Mouse (Mus musculus): ENCODE results near the gene Tmem163. TPM values are rescaled to one million over a fixed set of nuclear protein-coding genes. Genes with fewer than 3 reads are reported as not detected.

Gene Tmem163
- polyA plus RNA-seq, 1 experiment from 2014 or later = 0.21 TPM

GRCm38 (mm10) chr1:127586156-127586555, 93.2 kb downstream of the Tmem163 start:
- no peak for ATAC-seq (ENCODE audit: low read depth)
- 62% methylated on average over 1 of the region's 1 CpGs for WGBS (ENCODE audit: insufficient replicate concordance)
- H3K9ac ChIP-seq (ENCODE audit: low read depth, low read length) = no peak overlapping the region
- H3K4me3 ChIP-seq (ENCODE audit: low read depth, low read length) = no peak overlapping the region
- no peaks in the 10 kb centered on the region for H3K9me3 ChIP-seq (replicated peaks; ENCODE audit: control insufficient read depth, low read length)
- no peaks in the 10 kb centered on the region for H3K4me1 ChIP-seq (ENCODE audit: control insufficient read depth, low read depth, low read length)
- H3K27ac ChIP-seq (ENCODE audit: low read length) = no peak overlapping the region
- no peak overlapping the region for H3K4me2 ChIP-seq (ENCODE audit: low read depth, low read length)
- H3K36me3 ChIP-seq (ENCODE audit: control insufficient read depth, insufficient read depth) = no peaks in the 10 kb centered on the region
- H3K27me3 ChIP-seq (ENCODE audit: control insufficient read depth, insufficient read depth, low read depth, low read length) = no peaks in the 10 kb centered on the region

GRCm38 (mm10) chr1:127577981-127578380, 101.4 kb downstream of the Tmem163 start:
- H3K4me3 ChIP-seq (ENCODE audit: low read depth, low read length) = no peak overlapping the region
- no peak overlapping the region for H3K9ac ChIP-seq (ENCODE audit: low read depth, low read length)
- H3K9me3 ChIP-seq (replicated peaks; ENCODE audit: control insufficient read depth, low read length) = no peaks in the 10 kb centered on the region
- WGBS (ENCODE audit: insufficient replicate concordance) = 52% methylated on average over 5 of the region's 5 CpGs
- no peaks in the 10 kb centered on the region for H3K4me1 ChIP-seq (ENCODE audit: control insufficient read depth, low read depth, low read length)
- no peaks in the 10 kb centered on the region for H3K36me3 ChIP-seq (ENCODE audit: control insufficient read depth, insufficient read depth)
- H3K27ac ChIP-seq (ENCODE audit: low read length) = no peak overlapping the region
- ATAC-seq (ENCODE audit: low read depth) = no peak
- H3K4me2 ChIP-seq (ENCODE audit: low read depth, low read length) = no peak overlapping the region
- no peaks in the 10 kb centered on the region for H3K27me3 ChIP-seq (ENCODE audit: control insufficient read depth, insufficient read depth, low read depth, low read length)

DNA sequence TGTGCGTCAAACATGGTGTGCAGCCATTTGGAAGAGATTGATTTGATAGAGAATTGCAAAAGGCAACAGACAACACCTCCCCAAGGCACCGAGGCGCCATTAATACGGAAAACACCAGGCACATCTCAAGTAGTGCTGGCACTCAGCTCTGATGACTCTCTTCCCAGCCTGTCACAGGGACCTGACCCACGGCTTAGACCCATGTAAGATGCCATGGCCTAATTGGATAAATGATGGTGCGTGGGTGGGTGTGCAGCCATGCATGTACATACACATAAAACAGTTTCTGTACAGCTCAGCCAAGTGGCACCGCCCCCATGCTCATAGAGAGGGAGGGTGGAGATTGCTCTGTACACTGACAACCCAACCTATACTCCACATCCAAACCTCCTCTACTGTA, 102.3 kb downstream of the Tmem163 start:
- WGBS (ENCODE audit: insufficient replicate concordance) = 68% methylated on average over 7 of the region's 7 CpGs
- no peak overlapping the region for H3K27ac ChIP-seq (ENCODE audit: low read length)
- no peaks in the 10 kb centered on the region for H3K4me1 ChIP-seq (ENCODE audit: control insufficient read depth, low read depth, low read length)

GRCm38 (mm10) chr1:127576563-127576962, 102.8 kb downstream of the Tmem163 start:
- no peaks in the 10 kb centered on the region for H3K9me3 ChIP-seq (replicated peaks; ENCODE audit: control insufficient read depth, low read length)
- no peak overlapping the region for H3K4me2 ChIP-seq (ENCODE audit: low read depth, low read length)
- H3K4me1 ChIP-seq (ENCODE audit: control insufficient read depth, low read depth, low read length) = no peaks in the 10 kb centered on the region
- H3K27me3 ChIP-seq (ENCODE audit: control insufficient read depth, insufficient read depth, low read depth, low read length) = no peaks in the 10 kb centered on the region
- WGBS (ENCODE audit: insufficient replicate concordance) = 49% methylated on average over 8 of the region's 8 CpGs
- no peaks in the 10 kb centered on the region for H3K36me3 ChIP-seq (ENCODE audit: control insufficient read depth, insufficient read depth)
- no peak overlapping the region for H3K27ac ChIP-seq (ENCODE audit: low read length)
- no peak for ATAC-seq (ENCODE audit: low read depth)
- no peak overlapping the region for H3K4me3 ChIP-seq (ENCODE audit: low read depth, low read length)
- no peak overlapping the region for H3K9ac ChIP-seq (ENCODE audit: low read depth, low read length)

More for the DNA sequence above, 102.3 kb downstream of the Tmem163 start:
- H3K9ac ChIP-seq (ENCODE audit: low read depth, low read length) = no peak overlapping the region
- no peaks in the 10 kb centered on the region for H3K9me3 ChIP-seq (replicated peaks; ENCODE audit: control insufficient read depth, low read length)
- no peaks in the 10 kb centered on the region for H3K36me3 ChIP-seq (ENCODE audit: control insufficient read depth, insufficient read depth)
- H3K4me3 ChIP-seq (ENCODE audit: low read depth, low read length) = no peak overlapping the region
- H3K4me2 ChIP-seq (ENCODE audit: low read depth, low read length) = no peak overlapping the region
- no peaks in the 10 kb centered on the region for H3K27me3 ChIP-seq (ENCODE audit: control insufficient read depth, insufficient read depth, low read depth, low read length)
- ATAC-seq (ENCODE audit: low read depth) = no peak

- Histone ChIP-seq H3K27ac (ENCODE audit: low read length) (no peak overlapping the region), H3K4me1 (ENCODE audit: control insufficient read depth, low read depth, low read length) (no peaks in the 10 kb centered on the region), H3K4me2 (ENCODE audit: low read depth, low read length) (no peak overlapping the region), H3K36me3 (ENCODE audit: control insufficient read depth, insufficient read depth) (no peaks in the 10 kb centered on the region), H3K4me3 (ENCODE audit: low read depth, low read length) (no peak overlapping the region), H3K9ac (ENCODE audit: low read depth, low read length) (no peak overlapping the region), H3K9me3 (replicated peaks; ENCODE audit: control insufficient read depth, low read length) (no peaks in the 10 kb centered on the region), H3K27me3 (ENCODE audit: control insufficient read depth, insufficient read depth, low read depth, low read length) (no peaks in the 10 kb centered on the region)
- 47% methylated on average over 3 of the region's 3 CpGs for WGBS (ENCODE audit: insufficient replicate concordance)
- no peak for ATAC-seq (ENCODE audit: low read depth)
Observed at GRCm38 (mm10) chr1:127576143-127576542, 103.2 kb downstream of the Tmem163 start.

DNA sequence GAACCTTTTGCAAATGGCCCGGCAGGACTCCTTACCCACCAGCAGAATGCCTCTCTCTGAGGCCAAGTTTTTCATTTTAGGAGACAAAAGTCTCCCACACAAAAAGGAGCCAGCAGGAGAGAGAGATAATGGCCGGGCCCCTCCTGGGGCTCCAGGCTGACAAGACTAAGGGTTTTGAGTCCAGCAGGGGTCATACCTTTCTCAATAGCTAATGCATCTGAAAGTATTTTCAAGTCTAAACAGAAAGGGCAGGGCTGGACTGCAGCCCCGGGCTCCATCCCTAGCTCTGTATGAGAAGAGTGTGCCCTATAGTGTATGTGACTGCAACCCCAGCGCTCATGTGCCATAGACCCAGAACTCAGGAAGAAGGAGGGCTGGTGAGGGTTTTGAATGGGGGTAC, 103.7 kb downstream of the Tmem163 start:
- no peaks in the 10 kb centered on the region for H3K27me3 ChIP-seq (ENCODE audit: control insufficient read depth, insufficient read depth, low read depth, low read length)
- no peaks in the 10 kb centered on the region for H3K4me1 ChIP-seq (ENCODE audit: control insufficient read depth, low read depth, low read length)
- no peaks in the 10 kb centered on the region for H3K9me3 ChIP-seq (replicated peaks; ENCODE audit: control insufficient read depth, low read length)
- H3K4me2 ChIP-seq (ENCODE audit: low read depth, low read length) = no peak overlapping the region
- 53% methylated on average over 4 of the region's 4 CpGs for WGBS (ENCODE audit: insufficient replicate concordance)
- no peak overlapping the region for H3K27ac ChIP-seq (ENCODE audit: low read length)
- H3K9ac ChIP-seq (ENCODE audit: low read depth, low read length) = no peak overlapping the region
- no peak overlapping the region for H3K4me3 ChIP-seq (ENCODE audit: low read depth, low read length)
- no peaks in the 10 kb centered on the region for H3K36me3 ChIP-seq (ENCODE audit: control insufficient read depth, insufficient read depth)
- no peak for ATAC-seq (ENCODE audit: low read depth)

- H3K4me3 ChIP-seq (ENCODE audit: low read depth, low read length) = no peak overlapping the region
- H3K9me3 ChIP-seq (replicated peaks; ENCODE audit: control insufficient read depth, low read length) = no peaks in the 10 kb centered on the region
- no peak for ATAC-seq (ENCODE audit: low read depth)
- H3K36me3 ChIP-seq (ENCODE audit: control insufficient read depth, insufficient read depth) = no peaks in the 10 kb centered on the region
- H3K27ac ChIP-seq (ENCODE audit: low read length) = no peak overlapping the region
- H3K27me3 ChIP-seq (ENCODE audit: control insufficient read depth, insufficient read depth, low read depth, low read length) = no peaks in the 10 kb centered on the region
- H3K9ac ChIP-seq (ENCODE audit: low read depth, low read length) = no peak overlapping the region
- H3K4me1 ChIP-seq (ENCODE audit: control insufficient read depth, low read depth, low read length) = no peaks in the 10 kb centered on the region
- WGBS (ENCODE audit: insufficient replicate concordance) = 64% methylated on average over 3 of the region's 3 CpGs
- H3K4me2 ChIP-seq (ENCODE audit: low read depth, low read length) = no peak overlapping the region
Observed at GRCm38 (mm10) chr1:127573186-127573585, 106.2 kb downstream of the Tmem163 start.

GRCm38 (mm10) chr1:127568641-127569040, 110.7 kb downstream of the Tmem163 start:
- no peaks in the 10 kb centered on the region for H3K36me3 ChIP-seq (ENCODE audit: control insufficient read depth, insufficient read depth)
- WGBS (ENCODE audit: insufficient replicate concordance) = 57% methylated on average over 3 of the region's 3 CpGs
- no peak for ATAC-seq (ENCODE audit: low read depth)
- no peaks in the 10 kb centered on the region for H3K4me1 ChIP-seq (ENCODE audit: control insufficient read depth, low read depth, low read length)
- no peak overlapping the region for H3K4me3 ChIP-seq (ENCODE audit: low read depth, low read length)
- no peaks in the 10 kb centered on the region for H3K27me3 ChIP-seq (ENCODE audit: control insufficient read depth, insufficient read depth, low read depth, low read length)
- no peak overlapping the region for H3K9ac ChIP-seq (ENCODE audit: low read depth, low read length)
- H3K4me2 ChIP-seq (ENCODE audit: low read depth, low read length) = no peak overlapping the region
- H3K27ac ChIP-seq (ENCODE audit: low read length) = no peak overlapping the region
- no peaks in the 10 kb centered on the region for H3K9me3 ChIP-seq (replicated peaks; ENCODE audit: control insufficient read depth, low read length)

- no peaks in the 10 kb centered on the region for H3K9me3 ChIP-seq (replicated peaks; ENCODE audit: control insufficient read depth, low read length)
- H3K4me2 ChIP-seq (ENCODE audit: low read depth, low read length) = no peak overlapping the region
- H3K27ac ChIP-seq (ENCODE audit: low read length) = no peak overlapping the region
- WGBS (ENCODE audit: insufficient replicate concordance) = 30% methylated on average over 2 of the region's 2 CpGs
- no peaks in the 10 kb centered on the region for H3K27me3 ChIP-seq (ENCODE audit: control insufficient read depth, insufficient read depth, low read depth, low read length)
- no peaks in the 10 kb centered on the region for H3K4me1 ChIP-seq (ENCODE audit: control insufficient read depth, low read depth, low read length)
- no peak overlapping the region for H3K9ac ChIP-seq (ENCODE audit: low read depth, low read length)
- ATAC-seq (ENCODE audit: low read depth) = no peak
- no peaks in the 10 kb centered on the region for H3K36me3 ChIP-seq (ENCODE audit: control insufficient read depth, insufficient read depth)
- no peak overlapping the region for H3K4me3 ChIP-seq (ENCODE audit: low read depth, low read length)
Observed at GRCm38 (mm10) chr1:127556486-127556845, 122.9 kb downstream of the Tmem163 start.

Measured in liver, embryonic 16.5 days (tissue).